Mouse (Mus musculus) adrenal gland, adult (tissue): ENCODE measurements around the gene Atxn2.
A peak's percentile ranks its signal among the peaks of the same experiment; 100 is the strongest.

Source experiments
- DNase-seq, 2 experiments: peaks; one replicate each; pipeline ENCODE4 v3.0.0; 2022 to 2023; ENCODE audit warnings: low spot score in 1 of 2; ENCODE audit not compliant: inconsistent age in 2 of 2

Gene Atxn2

GRCm38 (mm10) chr5:121761459-121761858 lies 50.3 kb downstream of the Atxn2 start:
- DNase-seq, result no peak

DNA sequence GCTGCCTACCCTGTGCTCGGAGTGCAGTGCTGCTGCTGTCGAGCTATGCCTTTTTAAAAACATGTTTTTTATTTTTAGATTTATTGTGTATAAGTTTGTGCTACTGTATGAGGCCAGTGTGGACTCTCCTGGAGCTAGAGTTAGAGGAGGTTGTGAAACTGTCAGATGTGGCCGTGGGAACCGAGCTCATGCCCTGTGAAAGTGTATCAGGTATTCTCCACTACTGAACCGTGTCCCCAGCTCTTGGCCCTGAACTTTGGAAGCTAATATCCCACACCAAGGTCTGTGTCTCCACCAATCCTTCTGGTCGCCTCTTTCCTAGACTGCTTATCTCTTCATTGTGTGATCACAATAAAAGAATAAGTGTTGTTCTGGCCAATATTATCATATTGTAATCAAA lies 51.8 kb downstream of the Atxn2 start:
- peak in 1 of 2 experiments; percentile 57 for DNase-seq

DNA sequence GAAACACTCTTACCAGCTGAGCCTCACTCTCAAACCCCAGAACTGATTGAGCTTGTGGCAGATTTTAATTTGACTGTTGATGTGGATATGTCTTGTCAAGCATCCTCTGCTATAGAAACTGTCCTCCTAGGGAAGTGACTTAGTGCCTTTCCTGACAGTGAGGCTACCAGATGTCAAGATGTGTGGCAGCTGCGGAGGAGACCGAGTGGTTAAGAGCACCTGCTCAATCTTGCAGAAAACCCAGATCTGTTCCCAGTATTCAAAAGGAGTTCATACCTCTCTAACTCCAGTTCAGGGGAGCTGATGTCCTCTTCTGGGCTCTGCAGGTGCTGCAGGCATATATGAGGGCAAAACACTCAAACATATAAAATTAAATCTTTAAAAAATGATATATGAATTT lies 53.9 kb downstream of the Atxn2 start:
- DNase-seq, result no peak

DNA sequence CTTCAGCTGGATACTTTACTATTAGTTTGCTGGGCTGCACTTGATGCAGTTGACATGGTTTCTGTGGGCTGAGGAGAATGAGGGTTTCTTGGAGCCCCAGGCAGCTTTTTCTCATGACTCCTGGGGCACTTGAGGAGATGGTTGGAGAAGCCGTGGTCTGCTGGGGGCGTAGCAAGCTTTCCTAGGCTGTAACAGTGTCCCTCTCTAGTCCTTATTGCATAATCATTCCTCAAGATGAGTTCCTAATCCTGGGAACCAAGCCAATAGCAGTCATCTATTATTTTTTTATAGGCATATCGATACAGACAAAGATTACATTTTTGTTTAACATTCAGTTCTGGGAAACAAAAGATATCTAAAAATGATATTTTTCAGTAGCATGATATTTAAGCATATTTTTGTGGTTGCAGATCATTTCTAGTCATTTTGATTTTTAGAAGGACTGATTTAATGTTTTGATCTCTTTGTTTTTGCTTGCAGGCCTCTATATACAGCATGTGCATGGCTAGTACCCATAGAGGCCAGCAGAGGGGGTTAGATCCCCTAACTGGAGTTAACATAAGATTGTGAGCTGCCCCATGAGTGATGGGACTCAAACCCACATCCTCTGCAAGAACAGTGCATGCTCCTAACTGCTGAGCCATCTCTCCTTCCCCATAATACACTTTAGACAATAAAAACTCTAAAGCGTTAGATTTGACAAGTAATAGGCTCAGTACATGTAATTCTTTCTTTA lies 55.1 kb downstream of the Atxn2 start:
- peak in 1 of 2 experiments; percentile 52 for DNase-seq

DNA sequence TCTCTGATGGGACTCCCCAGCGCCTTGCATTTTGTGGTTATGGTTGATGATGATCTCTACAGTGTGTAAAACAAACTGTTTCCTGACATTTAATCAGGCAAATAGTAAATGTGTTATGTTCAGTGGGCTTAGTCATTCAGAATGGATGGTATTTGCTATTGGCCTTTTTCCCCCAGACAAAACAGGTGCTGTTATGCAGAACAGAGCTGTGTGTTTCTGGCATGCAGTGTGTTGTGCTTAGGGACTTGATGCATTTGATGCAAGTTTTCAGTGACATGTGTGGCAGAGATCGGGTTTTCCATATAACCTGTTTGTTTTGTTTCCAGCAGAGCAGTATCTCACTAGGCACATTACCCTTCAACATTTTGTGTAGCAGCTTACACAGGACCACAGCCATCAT lies 56.4 kb downstream of the Atxn2 start:
- no peak for DNase-seq

DNA sequence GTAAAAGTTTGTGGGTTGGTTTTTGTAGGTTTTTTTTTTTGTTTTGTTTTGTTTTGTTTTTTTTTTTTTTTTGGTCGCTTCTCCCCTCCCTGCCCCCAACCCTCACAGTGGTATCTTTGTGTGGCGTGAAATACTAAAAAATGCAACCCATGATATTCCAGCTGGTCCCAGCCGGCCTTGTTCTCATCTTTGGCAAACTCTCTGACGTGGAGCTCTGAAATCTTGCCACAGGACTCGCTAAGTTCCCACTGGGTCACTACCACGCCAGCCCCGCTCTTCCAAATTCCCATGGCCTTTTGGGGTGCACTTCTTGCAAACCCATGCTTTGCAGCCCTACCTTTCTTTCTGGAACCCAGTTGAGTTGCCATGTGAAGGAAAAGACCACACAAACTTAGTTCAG lies 58.7 kb downstream of the Atxn2 start:
- DNase-seq, result no peak

DNA sequence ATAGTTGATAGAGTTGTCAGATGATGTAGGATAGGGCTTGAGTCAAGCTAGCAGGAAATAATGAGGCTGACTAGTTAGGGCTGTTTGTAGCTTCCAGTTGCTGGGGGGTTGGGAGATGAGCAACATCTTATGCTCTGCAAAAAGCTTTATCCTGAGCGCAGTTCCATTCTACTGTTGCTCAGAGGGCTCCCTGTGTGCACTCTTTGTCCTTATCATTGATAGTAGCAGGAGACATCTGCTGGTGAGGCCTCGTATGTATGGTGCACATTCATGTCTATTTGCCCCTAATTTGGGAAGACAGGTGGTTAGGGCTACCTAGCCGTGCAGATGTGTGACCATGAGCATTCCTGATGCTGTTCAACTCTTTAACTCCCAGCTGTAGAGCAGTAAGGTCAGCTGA lies 60.5 kb downstream of the Atxn2 start:
- no peak for DNase-seq

- peak in 1 of 2 experiments; percentile 18 for DNase-seq
Observed at GRCm38 (mm10) chr5:121778485-121779119, 67.5 kb downstream of the Atxn2 start.

GRCm38 (mm10) chr5:121780180-121780579 lies 69.0 kb downstream of the Atxn2 start:
- DNase-seq, result no peak

- DNase-seq, result no peak
Observed at GRCm38 (mm10) chr5:121782467-121782866, 71.3 kb downstream of the Atxn2 start.

DNA sequence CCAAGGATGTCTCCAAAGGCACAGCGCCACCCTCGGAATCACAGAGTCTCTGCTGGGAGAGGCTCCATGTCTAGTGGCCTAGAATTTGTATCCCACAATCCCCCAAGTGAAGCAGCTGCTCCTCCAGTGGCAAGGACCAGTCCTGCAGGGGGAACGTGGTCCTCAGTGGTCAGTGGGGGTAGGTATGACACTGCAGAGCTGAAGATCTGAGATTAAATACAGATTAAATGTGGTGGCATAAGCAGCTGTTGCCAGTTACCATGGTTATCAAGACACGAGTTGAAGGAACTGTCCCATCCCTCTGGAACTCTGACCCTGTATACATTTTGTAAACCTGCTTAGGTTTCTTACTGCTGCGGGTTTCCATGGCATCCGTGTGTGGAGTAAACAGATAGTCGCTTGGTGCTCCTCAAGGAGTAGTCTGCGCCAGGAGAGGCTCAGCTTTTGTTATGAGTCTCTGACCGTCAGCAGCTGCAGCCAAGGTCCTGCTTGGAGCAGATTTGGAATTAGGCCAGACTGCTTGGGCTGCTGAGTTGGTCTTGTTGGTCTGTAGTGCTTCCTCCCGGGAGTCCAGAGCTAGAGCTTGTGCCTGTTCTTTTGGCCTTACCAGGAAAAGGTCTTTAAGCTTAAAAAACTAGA lies 72.8 kb downstream of the Atxn2 start:
- DNase-seq, result peak; percentile 66 to 85

DNA sequence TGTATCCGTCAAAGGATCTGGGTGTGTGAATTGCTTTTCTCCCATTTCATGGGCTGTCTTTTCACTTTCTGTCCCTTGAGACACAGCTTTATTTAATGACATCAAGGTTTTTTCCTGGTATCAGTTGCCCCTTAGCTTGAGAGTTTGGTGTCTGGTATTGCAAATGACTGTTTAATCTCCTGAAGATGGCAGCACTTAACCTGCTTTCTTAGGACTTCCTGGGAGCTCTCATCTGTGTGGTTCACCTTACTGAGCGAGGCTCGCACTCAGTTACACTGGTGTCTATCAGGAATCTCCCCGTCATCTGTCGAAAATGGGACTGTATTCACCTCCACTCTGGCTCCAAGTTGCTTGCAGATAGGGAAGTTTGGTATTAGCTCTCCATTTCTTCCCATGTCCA lies 79.9 kb downstream of the Atxn2 start:
- DNase-seq, result no peak

- DNase-seq, result no peak
Observed at GRCm38 (mm10) chr5:121795800-121796199, 84.7 kb downstream of the Atxn2 start.

GRCm38 (mm10) chr5:121798447-121798846 lies 87.3 kb downstream of the Atxn2 start:
- no peak for DNase-seq

- peak; percentile 27 to 61 for DNase-seq
Observed at GRCm38 (mm10) chr5:121807186-121807585, 96.0 kb downstream of the Atxn2 start.

DNA sequence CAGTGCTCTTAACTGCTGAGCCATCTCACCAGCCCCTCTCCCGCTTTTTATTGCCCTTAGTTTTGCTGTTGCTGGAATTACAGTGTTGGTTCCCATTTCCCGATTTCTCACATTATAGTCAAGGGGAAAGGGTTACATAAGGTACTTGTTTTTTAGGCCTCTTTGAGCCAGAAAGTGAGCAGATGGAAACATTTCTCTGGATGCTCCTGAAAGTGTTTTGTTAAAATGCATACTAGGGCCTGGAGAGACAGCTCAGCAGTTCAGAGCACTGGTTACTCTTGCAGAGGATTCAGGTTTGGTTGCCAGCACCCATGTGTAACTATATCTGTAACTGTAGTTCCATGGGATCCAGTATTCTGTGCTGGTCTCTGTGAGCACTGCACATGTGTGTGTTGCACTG lies 97.1 kb downstream of the Atxn2 start:
- no peak for DNase-seq

- peak; percentile 46 to 71 for DNase-seq
Observed at GRCm38 (mm10) chr5:121809667-121810224, 98.6 kb downstream of the Atxn2 start.

- DNase-seq, result peak; percentile 9 to 51
Observed at GRCm38 (mm10) chr5:121810331-121811151, 99.4 kb downstream of the Atxn2 start.

GRCm38 (mm10) chr5:121811485-121811931 lies 100.4 kb downstream of the Atxn2 start:
- DNase-seq, result peak in 1 of 2 experiments; percentile 11

DNA sequence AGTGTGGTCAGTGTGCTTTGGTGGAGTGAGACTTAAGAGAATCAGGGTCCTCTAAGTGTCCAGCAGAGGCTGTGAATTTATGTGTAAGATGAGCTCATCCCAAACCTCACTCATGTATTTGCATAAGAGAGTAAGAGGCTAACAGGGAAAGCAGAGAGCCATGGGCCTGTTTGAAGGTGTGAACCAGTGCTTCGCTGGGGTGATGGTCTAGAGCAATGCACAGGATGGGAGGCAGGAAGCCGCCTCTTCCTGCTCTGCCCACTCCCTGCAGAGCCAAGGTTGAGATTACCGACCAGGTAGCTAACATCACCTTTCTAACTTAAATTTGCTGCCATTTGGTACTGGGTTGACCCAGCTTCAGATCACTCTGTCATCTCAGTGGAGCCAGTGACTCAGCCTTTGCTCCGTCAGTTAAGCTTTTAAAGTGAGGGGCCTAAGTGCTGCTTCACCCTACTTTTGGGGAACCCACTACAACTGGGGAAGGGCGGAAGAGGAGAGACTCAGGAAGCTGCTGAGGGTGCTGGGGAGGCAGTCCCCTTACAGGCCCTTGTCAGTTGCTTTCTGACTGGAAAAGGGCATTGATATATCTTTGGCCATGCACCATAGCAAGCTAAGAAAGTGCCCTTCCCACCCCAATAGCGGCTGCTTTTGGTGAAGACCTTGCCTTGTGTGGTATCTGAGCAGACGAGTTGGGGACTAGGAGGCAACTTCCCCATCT lies 101.5 kb downstream of the Atxn2 start:
- DNase-seq, result peak in 1 of 2 experiments; percentile 3
